Mouse (Mus musculus): ENCODE results near the gene Bap1.
A peak's percentile ranks its signal among the peaks of the same experiment; 100 is the strongest.

The Bap1 gene

GRCm38 (mm10) chr14:31251084-31251604 is at the start of gene Bap1, which contains the start of gene Phf7:
TSS of gene Bap1 (plus strand) at chr14:31251450.
TSS of gene Phf7 (minus strand) at chr14:31251317.
- DNase-seq (ENCODE audit: low read depth, low spot score) = peak; percentile 74

GRCm38 (mm10) chr14:31204844-31205243 is 46.4 kb upstream of the Bap1 start:
- DNase-seq (ENCODE audit: low read depth, low spot score) = peak; percentile 38

GRCm38 (mm10) chr14:31205244-31205561 is 46.0 kb upstream of the Bap1 start:
- peak; percentile 48 for DNase-seq (ENCODE audit: low read depth, low spot score)

GRCm38 (mm10) chr14:31205562-31206467 is 45.4 kb upstream of the Bap1 start:
- DNase-seq (ENCODE audit: low read depth, low spot score) = peak; percentile 35

GRCm38 (mm10) chr14:31206472-31206981 is 44.7 kb upstream of the Bap1 start:
- DNase-seq (ENCODE audit: low read depth, low spot score) = peak; percentile 86

- DNase-seq (ENCODE audit: low read depth, low spot score) = no peak
Observed at GRCm38 (mm10) chr14:31207070-31207830, 44.0 kb upstream of the Bap1 start.

GRCm38 (mm10) chr14:31208084-31208483 is 43.2 kb upstream of the Bap1 start, which contains the start of gene Tnnc1:
TSS of gene Tnnc1 (plus strand) at chr14:31208312.
- no peak for DNase-seq (ENCODE audit: low read depth, low spot score)

- no peak for DNase-seq (ENCODE audit: low read depth, low spot score)
Observed at GRCm38 (mm10) chr14:31209133-31209557, 42.1 kb upstream of the Bap1 start.

- no peak for DNase-seq (ENCODE audit: low read depth, low spot score)
Observed at GRCm38 (mm10) chr14:31211854-31212253, 39.4 kb upstream of the Bap1 start.

GRCm38 (mm10) chr14:31212499-31212898 is 38.8 kb upstream of the Bap1 start:
- no peak for DNase-seq (ENCODE audit: low read depth, low spot score)

GRCm38 (mm10) chr14:31213868-31214267 is 37.4 kb upstream of the Bap1 start:
- DNase-seq (ENCODE audit: low read depth, low spot score) = no peak

- DNase-seq (ENCODE audit: low read depth, low spot score) = no peak
Observed at GRCm38 (mm10) chr14:31214684-31215083, 36.6 kb upstream of the Bap1 start.

GRCm38 (mm10) chr14:31215157-31216002 is 35.9 kb upstream of the Bap1 start:
- peak; percentile 69 for DNase-seq (ENCODE audit: low read depth, low spot score)

- no peak for DNase-seq (ENCODE audit: low read depth, low spot score)
Observed at GRCm38 (mm10) chr14:31216846-31217245, 34.4 kb upstream of the Bap1 start, which contains the start of gene Nisch. TSS of gene Nisch (minus strand) at chr14:31216946.

GRCm38 (mm10) chr14:31217666-31218065 is 33.6 kb upstream of the Bap1 start, which contains the start of gene Sema3g:
TSS of gene Sema3g (plus strand) at chr14:31217860.
- peak; percentile 60 for DNase-seq (ENCODE audit: low read depth, low spot score)

- no peak for DNase-seq (ENCODE audit: low read depth, low spot score)
Observed at GRCm38 (mm10) chr14:31226978-31227377, 24.3 kb upstream of the Bap1 start.

GRCm38 (mm10) chr14:31228234-31228633 is 23.0 kb upstream of the Bap1 start:
- no peak for DNase-seq (ENCODE audit: low read depth, low spot score)

GRCm38 (mm10) chr14:31230442-31230841 is 20.8 kb upstream of the Bap1 start:
- no peak for DNase-seq (ENCODE audit: low read depth, low spot score)

- no peak for DNase-seq (ENCODE audit: low read depth, low spot score)
Observed at GRCm38 (mm10) chr14:31232404-31233069, 18.7 kb upstream of the Bap1 start.

Measured in 3T3-L1 (cell line).